Mouse (Mus musculus) left cerebral cortex, adult 11 months (tissue): Measurements from ENCODE around the gene Dnajb1.

ENCODE experiments used
- DNase-seq: peaks from one replicate; pipeline ENCODE4 v3.0.0; 2022; ENCODE audit warnings: low spot score

The Dnajb1 gene

DNA sequence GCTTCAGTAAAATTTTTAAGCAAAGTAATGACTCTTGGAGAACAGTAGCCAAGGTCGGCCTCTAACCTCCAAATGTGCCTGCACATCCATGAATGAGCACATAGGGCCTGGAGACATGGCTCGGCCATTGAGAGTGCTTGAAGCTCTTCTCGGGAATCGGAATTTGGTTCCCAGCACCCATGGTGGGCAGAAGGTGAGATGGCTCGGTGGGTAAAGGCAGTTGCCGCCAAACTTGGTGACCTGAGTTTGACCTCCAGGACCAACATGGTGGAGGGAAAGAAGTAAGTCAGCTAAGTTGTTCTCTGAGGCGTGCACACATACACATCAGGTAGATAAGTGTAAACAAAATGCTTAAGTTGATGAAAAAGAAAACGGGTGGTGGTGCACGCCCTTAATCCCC, 48.0 kb downstream of the Dnajb1 start:
- DNase-seq, result no peak

- no peak for DNase-seq
These were observed 48.7 kb downstream of the Dnajb1 start for GRCm38 (mm10) chr8:83656484-83657246.

DNA sequence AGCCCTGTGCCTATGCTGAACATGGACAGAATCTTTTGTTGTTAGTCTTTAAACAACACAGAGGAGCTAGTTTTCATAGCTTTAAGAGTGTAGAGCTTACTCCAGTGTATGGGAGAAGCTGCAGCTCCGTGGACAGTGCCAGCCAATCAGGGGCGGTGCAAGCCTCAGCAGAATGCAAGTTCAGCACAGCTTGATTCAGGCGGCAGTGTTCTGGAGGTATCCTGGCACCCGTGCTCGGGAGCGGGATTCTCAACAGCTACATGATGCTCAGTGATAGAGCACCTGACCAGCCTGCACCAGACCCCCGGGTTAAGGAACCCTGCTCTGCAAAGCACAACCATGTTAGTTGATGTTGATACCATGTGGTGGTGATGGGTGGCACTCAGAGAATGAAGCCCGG, 52.6 kb downstream of the Dnajb1 start:
- no peak for DNase-seq

DNA sequence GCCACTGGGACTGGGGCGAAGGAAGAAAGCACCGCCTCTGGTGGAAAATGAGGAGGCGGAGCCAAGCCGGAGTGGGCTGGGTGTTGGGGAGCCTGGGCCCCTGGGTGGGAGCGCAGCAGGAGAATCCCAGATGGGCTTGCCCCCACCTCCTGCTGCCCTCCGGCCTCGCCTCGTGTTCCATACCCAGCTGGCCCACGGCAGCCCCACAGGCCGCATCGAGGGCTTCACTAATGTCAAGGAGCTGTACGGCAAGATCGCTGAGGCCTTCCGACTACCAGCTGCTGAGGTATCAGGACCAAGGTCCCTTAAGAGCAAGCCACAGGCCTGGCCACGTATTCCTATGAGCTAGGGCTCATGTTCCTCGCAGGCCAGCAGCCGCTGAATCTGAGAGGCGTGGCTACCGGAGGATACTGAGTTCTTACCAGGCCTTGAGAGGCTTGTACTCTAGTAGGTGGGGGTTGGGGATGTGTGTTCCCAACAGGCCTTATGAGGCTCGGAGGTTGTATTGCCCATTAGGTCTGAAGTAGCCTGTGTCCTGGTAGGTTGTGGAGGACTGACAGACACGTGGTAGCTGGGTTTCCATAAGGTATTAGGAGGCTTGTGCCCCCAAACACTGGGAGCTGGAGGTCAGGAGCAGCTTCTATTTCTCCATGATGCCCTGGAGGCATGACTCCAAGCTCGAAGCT, 53.1 kb downstream of the Dnajb1 start:
- DNase-seq, result no peak
